Mouse (Mus musculus): ENCODE results near the gene Adarb2. TPM values are rescaled to one million over a fixed set of nuclear protein-coding genes. Genes with fewer than 3 reads are reported as not detected.

The Adarb2 gene
- polyA plus RNA-seq (2014; fragmentation: Illumina TruSeq; extraction: RNeasy Lipid Tissue Mini Kit (QIAGEN cat#74804)): 1.6 TPM

DNA sequence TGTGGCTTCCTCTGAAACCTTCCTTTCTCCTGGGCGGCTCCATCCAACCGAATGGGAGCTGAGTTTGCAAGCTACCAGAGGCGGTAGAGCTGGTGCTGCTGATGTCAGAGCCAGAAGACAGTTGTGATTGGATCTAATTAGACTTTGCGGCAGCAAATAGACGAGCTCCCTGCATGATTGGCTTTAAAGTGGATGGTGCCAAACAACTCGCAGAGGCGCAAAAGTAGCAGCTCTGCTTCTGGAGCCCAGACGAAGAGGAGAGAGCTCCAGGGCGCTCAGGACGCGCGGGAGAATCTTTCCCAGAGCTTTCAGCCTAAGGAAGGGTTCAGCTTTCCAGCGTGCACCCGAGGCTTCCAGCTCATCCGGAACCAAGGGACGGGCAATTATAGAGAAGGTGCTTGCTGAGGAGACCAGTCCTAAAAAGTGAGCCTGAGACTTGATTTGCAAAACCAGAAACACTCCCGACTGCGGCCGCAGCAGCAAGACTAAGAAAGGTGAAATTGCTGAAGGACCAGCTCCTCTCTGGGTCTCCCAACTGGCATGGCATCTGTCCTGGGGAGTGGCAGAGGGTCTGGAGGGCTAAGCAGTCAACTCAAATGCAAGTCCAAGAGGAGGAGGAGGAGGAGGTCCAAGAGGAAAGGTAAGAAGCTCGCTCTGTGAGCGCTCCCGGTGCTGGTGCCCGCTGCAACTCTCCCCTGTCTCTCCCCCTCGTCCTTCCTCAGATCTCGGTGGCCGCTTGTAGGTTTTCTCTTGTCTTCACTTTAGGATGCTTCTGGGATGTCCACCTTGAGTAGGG, at the start of gene Adarb2:
Gene Adarb2 (plus strand): TSS at position 186 of the 796 bp plus-strand sequence.

All from ovary, adult 10 weeks (tissue).